Mouse (Mus musculus): Measurements from ENCODE around the gene Epm2aip1.

DNA sequence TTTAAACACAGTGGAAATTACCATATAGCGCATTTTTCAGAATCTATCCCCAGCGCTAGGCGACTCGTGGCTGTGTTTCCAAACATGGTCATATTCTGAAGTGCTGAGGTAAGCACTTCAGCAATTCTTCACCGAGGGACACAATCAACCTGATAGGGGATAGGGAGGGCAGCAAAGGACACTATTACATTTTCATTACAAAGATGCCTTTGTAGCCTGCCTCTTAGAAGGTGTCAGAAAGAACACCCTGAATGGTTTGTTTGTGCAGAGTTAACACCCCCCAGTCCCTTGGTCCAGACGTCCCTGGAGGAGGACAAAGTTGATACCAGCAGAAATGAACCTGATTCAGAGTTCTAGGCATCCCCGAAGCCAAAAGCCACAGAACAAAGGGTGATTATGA, 24.7 kb downstream of the Epm2aip1 start:
- TF ChIP-seq POLR2A (IDR thresholded peaks at IDR 0.05; ENCODE audit: insufficient read depth, low read depth, low read length) (no peak), CTCF (IDR thresholded peaks at IDR 0.05; ENCODE audit: insufficient read depth, low read depth, low read length) (no peak)
